Mouse (Mus musculus): ENCODE data around the gene Slit1. TPM values are rescaled to one million over a fixed set of nuclear protein-coding genes. Genes with fewer than 3 reads are reported as not detected.

Slit1 gene
- polyA plus RNA-seq, 1 experiment from 2014 or later = 1.1 TPM

DNA sequence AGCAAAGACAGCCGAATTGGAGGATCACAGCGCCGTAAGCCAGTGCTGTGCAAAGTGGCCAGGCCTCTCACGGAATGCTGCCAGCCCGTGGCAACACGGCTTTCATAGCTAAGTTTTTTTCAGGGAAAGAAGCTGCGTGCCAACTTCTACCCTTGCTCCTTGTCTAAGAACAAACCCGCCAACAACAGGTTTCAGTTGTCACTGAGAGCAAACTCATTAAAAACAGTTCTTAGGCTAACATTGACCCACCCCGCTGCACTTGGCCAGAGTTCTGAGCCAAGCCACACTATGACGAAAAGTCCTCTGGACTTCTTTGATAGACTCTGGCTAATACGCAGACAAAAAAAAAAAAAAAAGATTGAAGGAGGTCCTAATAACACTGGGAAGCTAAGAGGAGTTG lies 114.5 kb downstream of the Slit1 start:
- Histone ChIP-seq H3K36me3 (no peaks in the 10 kb centered on the region), H3K27ac (no peak overlapping the region), H3K4me1 (no peaks in the 10 kb centered on the region), H3K9me3 (replicated peaks) (no peaks in the 10 kb centered on the region), H3K27me3 (ENCODE audit: low read depth, poor library complexity, severe bottlenecking) (0 out of 2 replicates have a peak, but pooled peaks cover 6% of the 10 kb centered on the region), H3K4me3 (no peak overlapping the region)
- 88% methylated on average over 11 of the region's 11 CpGs for WGBS
- DNase-seq (ENCODE audit: low spot score) = no peak

DNA sequence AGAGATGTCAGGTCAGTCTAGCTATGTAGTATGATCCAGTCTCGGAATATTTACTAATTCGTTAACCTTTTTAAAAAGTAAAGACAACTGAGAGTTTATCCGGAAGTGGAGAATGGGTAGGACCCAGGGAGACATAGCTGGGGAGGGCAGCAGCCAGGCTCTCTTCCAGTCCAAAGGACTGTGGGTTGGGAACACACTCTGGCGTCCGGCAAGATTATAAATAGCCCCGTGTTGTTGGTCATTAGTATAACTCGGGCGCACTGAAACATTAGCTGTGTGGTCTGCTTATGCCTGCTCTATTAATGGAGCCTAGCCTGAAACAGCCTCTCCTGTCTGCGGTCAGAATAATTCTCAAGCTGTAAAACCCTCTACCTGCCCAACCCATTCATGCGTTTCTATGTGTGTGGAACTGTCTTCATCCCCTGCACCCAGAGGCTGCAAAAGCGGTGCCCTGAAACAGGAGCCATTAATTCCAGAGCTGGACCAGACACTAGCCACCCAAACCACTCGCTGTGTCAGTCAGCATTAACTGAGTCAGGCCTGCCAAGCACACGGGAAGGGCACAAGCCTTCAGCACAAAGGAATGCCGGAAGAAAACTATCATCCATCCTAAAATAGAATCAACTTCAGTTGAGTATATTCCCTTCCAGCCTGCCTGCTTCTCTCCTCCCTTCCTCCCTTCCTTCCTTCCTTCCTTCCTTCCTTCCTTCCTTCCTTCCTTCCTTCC lies 122.9 kb downstream of the Slit1 start:
- no peak for DNase-seq (ENCODE audit: low spot score)
- Histone ChIP-seq H3K27me3 (ENCODE audit: low read depth, poor library complexity, severe bottlenecking) (peaks cover 56% of the 10 kb centered on the region), H3K36me3 (no peaks in the 10 kb centered on the region), H3K9me3 (replicated peaks) (no peaks in the 10 kb centered on the region), H3K4me3 (no peak overlapping the region), H3K27ac (no peak overlapping the region), H3K4me1 (peaks cover 39% of the 10 kb centered on the region)
- 84% methylated on average over 14 of the region's 14 CpGs for WGBS

DNA sequence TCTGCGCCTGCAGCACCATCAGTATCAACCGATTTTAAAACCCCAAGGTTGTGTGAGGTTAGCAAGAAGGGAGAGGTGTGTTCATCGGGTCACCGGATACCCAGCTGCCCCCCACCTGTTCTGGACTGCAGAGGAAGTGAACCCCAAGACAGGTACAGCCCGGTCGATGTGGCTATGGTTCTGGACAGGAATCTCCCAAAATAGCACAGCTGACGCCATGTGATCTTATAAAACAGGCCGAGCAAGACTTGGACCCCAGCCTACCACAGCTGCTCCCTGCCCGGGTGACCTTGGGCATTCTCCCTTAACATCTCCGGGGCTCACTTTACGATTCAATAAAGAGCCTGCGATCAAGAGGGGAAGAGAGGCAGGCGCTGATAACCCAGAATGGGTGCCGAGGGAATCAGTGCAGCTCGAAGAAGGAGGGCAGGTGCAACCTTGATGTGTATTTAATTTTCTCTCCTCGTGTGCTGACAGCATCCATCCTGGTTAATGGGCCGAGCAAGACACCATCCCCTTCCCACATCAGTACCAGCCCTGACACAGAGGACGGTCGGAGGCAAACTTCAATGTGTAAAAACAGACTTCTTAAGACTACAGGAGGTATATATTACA lies 124.6 kb downstream of the Slit1 start:
- whole genome bisulfite sequencing = 77% methylated on average over 19 of the region's 19 CpGs
- Histone ChIP-seq H3K27ac (no peak overlapping the region), H3K4me1 (peaks cover 55% of the 10 kb centered on the region), H3K4me3 (no peak overlapping the region), H3K36me3 (no peaks in the 10 kb centered on the region), H3K9me3 (replicated peaks) (no peaks in the 10 kb centered on the region), H3K27me3 (ENCODE audit: low read depth, poor library complexity, severe bottlenecking) (peaks cover 71% of the 10 kb centered on the region)
- DNase-seq (ENCODE audit: low spot score) = no peak

DNA sequence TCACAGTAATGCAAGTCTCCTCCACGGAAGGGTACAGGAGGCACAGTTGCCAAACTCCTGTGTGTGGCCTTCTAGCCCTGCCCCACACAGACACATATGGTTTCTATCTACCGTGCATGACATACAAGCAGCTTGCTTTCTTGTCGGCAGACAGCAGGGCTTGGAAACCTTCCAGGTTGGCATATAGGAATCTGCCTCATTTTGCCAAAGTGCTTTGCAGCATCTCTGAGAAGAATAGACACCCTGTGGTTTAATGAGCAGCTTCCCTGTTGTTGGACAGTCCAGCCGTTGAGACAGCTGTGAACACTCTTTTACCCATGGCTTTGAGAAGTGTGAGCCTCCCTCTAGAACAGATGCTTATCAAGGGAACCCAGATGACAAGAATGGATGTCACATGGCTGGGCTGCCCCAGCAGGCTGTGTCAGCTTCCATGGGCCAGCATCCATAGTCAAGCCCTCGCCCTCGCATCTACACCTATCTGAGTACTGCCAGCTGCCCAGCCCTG lies 125.3 kb downstream of the Slit1 start:
- DNase-seq (ENCODE audit: low spot score) = peak; percentile 51
- Histone ChIP-seq H3K4me1 (peaks cover 62% of the 10 kb centered on the region), H3K27me3 (ENCODE audit: low read depth, poor library complexity, severe bottlenecking) (peaks cover 73% of the 10 kb centered on the region)

DNA sequence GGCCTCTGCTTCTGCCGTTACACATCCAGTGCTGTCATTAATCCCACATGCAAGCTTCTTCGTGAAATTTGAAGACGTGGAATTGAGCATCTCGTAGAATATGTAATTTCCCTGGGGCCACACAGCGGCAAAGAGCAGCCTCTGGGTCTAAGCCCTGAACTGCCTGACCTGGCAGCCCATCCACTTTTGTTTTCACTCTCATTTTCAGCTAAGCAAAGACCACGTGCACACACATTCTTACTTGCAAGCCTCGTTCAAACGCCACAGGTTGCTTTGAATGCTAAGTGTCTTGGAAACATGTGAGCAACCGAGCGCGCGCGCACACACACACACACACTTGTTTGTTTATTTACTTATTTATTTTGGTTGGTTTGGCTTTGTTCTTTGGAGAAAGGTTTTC lies 126.4 kb downstream of the Slit1 start:
- Histone ChIP-seq H3K36me3 (no peaks in the 10 kb centered on the region), H3K9me3 (replicated peaks) (no peaks in the 10 kb centered on the region), H3K27me3 (ENCODE audit: low read depth, poor library complexity, severe bottlenecking) (peaks cover 75% of the 10 kb centered on the region), H3K4me3 (no peak overlapping the region), H3K27ac (0 out of 2 replicates have a peak overlapping the region, but pooled peaks have one; percentile 37), H3K4me1 (peaks cover 73% of the 10 kb centered on the region)
- WGBS = 78% methylated on average over 13 of the region's 13 CpGs
- no peak for DNase-seq (ENCODE audit: low spot score)

More for the DNA sequence above, 125.3 kb downstream of the Slit1 start:
- no peaks in the 10 kb centered on the region for H3K9me3 ChIP-seq (replicated peaks)
- WGBS = 46% methylated on average over 6 of the region's 6 CpGs
- no peaks in the 10 kb centered on the region for H3K36me3 ChIP-seq
- H3K4me3 ChIP-seq = no peak overlapping the region
- H3K27ac ChIP-seq = peak overlapping the region; percentile 21; the same call in 1 of the 2 replicates

DNA sequence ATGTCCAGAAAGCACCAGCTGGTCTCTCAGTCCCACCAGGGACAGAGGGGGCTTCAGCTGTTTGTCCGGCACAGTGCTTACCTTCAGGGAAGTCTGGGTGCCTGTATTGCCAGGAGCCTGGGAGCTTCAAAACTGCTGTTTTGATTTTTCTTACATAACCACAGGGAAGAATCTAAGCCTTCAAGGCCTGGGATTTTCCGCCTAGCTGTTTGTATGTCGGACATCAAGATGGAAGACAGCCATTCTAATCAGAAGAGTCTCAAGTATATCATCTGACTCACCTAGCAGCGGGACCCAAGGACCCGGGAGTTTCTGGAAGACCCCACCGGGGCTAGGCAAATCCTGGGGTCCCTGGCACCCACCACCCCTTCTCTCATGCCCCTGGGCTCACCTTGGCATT lies 127.2 kb downstream of the Slit1 start:
- 82% methylated on average over 6 of the region's 6 CpGs for WGBS
- peaks cover 76% of the 10 kb centered on the region for H3K4me1 ChIP-seq
- DNase-seq (ENCODE audit: low spot score) = no peak
- no peak overlapping the region for H3K4me3 ChIP-seq
- peak overlapping the region; percentile 37 for H3K27ac ChIP-seq
- no peaks in the 10 kb centered on the region for H3K36me3 ChIP-seq
- H3K27me3 ChIP-seq (ENCODE audit: low read depth, poor library complexity, severe bottlenecking) = peaks cover 74% of the 10 kb centered on the region
- no peaks in the 10 kb centered on the region for H3K9me3 ChIP-seq (replicated peaks)

DNA sequence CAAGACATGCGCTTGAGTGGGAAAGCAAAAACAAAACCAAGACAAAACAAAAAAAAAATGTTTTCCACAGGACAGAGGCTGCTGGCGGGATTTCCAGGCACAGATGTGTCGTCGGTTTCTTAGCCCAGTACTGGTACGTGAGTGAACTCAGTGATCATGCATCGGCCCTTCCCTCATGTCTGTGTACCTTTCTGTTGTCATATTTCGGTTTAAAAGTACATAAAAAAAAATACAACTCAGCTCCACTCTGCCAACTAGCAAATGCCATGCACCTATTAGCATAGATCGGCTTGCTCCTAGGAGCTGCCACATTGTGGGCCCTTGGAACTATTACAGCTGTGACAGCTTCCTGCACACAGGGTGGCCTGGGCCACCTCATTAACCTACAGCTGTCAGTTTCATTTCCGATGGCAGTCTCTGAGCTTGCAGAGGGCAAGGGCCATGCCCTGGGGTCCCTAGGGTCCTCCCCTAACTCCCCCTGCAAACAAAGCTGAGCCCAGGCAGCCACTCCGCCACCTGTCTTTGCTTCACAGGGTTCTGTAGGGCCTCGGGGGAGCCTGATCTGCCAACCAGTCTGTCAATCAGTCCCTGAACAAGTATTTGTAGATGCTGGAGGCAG lies 127.8 kb downstream of the Slit1 start:
- Histone ChIP-seq H3K4me1 (peaks cover 76% of the 10 kb centered on the region), H3K27me3 (ENCODE audit: low read depth, poor library complexity, severe bottlenecking) (peaks cover 74% of the 10 kb centered on the region), H3K4me3 (no peak overlapping the region), H3K9me3 (replicated peaks) (no peaks in the 10 kb centered on the region), H3K27ac (peak overlapping the region; percentile 37), H3K36me3 (no peaks in the 10 kb centered on the region)
- 52% methylated on average over 11 of the region's 11 CpGs for WGBS
- DNase-seq (ENCODE audit: low spot score) = peak; percentile 66

DNA sequence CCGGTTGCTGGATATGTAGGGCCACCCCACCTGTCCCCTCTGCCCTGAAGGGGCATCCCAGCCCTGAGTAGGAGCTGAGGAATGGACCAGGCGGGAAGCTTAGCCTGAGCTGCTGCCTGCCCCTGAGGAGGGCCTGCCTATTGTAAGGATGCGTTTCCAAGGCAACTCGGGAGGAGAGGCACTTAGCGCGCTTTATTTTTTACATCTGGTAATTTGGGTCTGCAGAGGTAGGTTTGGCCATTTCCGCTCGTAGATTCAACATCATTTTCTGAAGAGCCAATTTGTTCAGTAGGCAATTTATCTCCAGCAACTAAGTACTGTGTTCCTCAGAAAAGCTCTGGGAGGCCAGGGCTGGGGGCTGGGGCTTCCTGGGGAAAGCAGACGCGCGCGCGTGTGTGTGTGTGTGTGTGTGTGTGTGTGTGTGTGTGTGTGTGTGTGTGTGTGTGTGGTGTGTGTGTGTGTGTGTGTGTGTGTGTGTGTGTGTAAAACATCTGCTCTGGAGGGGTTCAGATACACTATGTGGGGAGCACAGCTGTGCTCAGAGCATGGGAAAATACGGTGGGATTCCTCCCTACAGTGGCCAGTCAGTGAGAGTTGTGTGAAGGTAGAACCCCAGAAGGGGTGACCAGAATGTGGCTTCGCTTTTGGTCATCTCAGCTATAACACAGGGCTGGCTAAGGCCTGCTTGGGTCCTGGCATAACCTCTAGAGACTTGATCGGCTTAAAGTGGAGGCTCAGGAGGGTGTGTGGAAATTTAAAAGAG lies 130.0 kb downstream of the Slit1 start:
- Histone ChIP-seq H3K4me3 (peak overlapping the region; percentile 27; the same call in 1 of the 2 replicates), H3K4me1 (peaks cover 67% of the 10 kb centered on the region)

DNA sequence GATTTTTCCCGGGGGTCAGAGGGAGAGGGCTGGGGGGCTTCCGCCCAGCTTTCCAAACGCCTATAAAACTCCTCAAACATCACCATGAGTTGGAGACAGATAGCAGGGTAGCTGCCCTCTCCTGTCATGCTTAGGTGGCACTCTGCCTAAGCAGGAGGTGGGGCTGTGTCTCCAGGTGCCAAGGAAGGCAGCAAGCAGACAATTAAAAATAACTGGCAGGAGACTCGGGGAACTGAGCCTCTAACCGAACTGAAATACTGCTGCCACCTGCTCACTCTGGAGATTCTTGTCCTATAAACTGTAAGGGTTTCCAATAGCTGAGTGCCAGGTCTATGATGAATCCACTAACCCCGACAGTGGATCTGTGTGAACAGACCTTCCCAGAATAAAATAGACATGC lies 131.8 kb downstream of the Slit1 start:
- peaks cover 54% of the 10 kb centered on the region for H3K27me3 ChIP-seq (ENCODE audit: low read depth, poor library complexity, severe bottlenecking)
- H3K4me1 ChIP-seq = peaks cover 49% of the 10 kb centered on the region
- H3K27ac ChIP-seq = no peak overlapping the region
- H3K4me3 ChIP-seq = no peak overlapping the region
- DNase-seq (ENCODE audit: low spot score) = no peak
- H3K9me3 ChIP-seq (replicated peaks) = no peaks in the 10 kb centered on the region
- 83% methylated on average over 6 of the region's 6 CpGs for WGBS
- no peaks in the 10 kb centered on the region for H3K36me3 ChIP-seq

More for the DNA sequence above, 130.0 kb downstream of the Slit1 start:
- Histone ChIP-seq H3K36me3 (no peaks in the 10 kb centered on the region), H3K9me3 (replicated peaks) (no peaks in the 10 kb centered on the region), H3K27ac (peak overlapping the region; percentile 74), H3K27me3 (ENCODE audit: low read depth, poor library complexity, severe bottlenecking) (peaks cover 68% of the 10 kb centered on the region)
- WGBS = 32% methylated on average over 16 of the region's 16 CpGs
- peak; percentile 69 for DNase-seq (ENCODE audit: low spot score)

DNA sequence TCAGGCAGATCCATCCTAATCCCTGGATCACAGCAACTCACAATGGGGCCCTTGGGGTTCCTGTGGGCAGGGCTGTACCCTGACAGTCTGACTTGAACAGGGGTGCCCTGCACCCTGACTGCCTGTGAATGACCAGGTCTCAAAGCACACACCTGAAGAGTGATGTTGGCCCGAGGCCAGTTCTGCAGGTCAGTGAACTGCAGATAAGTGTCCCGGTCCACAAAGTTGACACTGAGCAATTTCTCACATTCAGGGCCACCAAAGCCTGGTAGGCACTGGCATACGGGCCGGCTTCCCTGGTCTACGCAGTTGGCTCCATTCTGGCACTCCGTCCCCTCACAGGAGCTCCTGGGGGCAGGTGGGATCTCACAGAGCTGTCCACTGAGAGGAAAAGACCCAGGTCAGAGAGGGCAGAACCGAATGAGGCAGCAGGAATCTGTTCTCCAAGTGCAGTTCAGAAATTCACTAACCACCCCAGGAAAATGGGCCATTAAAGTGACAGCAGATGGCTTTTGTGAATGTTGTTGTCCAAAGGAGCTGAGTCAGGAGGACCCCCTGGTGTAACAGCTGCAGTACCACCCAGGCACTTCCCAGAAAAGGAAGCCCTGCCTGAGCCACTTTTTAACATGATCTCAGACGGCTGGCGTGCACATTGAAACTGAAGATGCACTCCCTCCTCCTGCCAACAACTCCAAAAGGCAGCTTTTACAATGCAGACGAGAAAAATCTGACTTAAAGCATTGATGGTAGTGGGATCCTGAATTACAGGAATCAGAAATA lies 137.1 kb downstream of the Slit1 start:
- H3K36me3 ChIP-seq = no peaks in the 10 kb centered on the region
- WGBS = 83% methylated on average over 10 of the region's 10 CpGs
- DNase-seq (ENCODE audit: low spot score) = no peak
- H3K4me1 ChIP-seq = 0 out of 2 replicates have a peak, but pooled peaks cover 7% of the 10 kb centered on the region
- H3K27me3 ChIP-seq (ENCODE audit: low read depth, poor library complexity, severe bottlenecking) = peaks cover 19% of the 10 kb centered on the region
- no peak overlapping the region for H3K4me3 ChIP-seq
- no peak overlapping the region for H3K27ac ChIP-seq
- H3K9me3 ChIP-seq (replicated peaks) = no peaks in the 10 kb centered on the region

DNA sequence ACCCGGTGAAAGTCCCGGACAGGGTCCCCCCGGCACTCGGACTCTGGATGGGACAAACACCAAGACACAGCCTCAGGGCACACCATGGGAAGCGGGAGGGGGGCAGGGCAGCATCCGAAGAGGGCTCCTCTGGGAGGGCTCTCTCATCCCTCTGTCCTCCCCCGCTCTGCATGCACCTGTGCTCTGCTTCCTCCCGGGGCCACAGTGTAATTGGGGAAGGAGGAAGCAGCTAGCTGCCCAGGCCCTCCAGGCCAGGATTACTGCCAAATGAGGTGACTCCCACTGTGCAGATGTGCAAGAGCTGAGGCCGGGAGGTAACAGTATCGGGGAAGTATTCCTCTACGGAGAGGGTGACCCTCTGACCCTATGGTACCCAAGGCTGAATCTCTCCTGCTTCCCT lies 142.8 kb downstream of the Slit1 start:
- WGBS = 68% methylated on average over 11 of the region's 11 CpGs
- Histone ChIP-seq H3K36me3 (no peaks in the 10 kb centered on the region), H3K27ac (no peak overlapping the region)

More for the DNA sequence above, 142.8 kb downstream of the Slit1 start:
- H3K4me3 ChIP-seq = no peak overlapping the region
- peaks cover 9% of the 10 kb centered on the region for H3K4me1 ChIP-seq
- no peaks in the 10 kb centered on the region for H3K9me3 ChIP-seq (replicated peaks)
- no peak for DNase-seq (ENCODE audit: low spot score)
- H3K27me3 ChIP-seq (ENCODE audit: low read depth, poor library complexity, severe bottlenecking) = 0 out of 2 replicates have a peak, but pooled peaks cover 7% of the 10 kb centered on the region
